Mouse (Mus musculus): ENCODE results near the gene Dusp11.
A peak's percentile ranks its signal among the peaks of the same experiment; 100 is the strongest.
"Not testable (repeated sequence)": the region's sequence is repeated elsewhere in the genome, so short reads cannot be mapped to it uniquely, and the experiment has no call there.

Gene Dusp11

DNA sequence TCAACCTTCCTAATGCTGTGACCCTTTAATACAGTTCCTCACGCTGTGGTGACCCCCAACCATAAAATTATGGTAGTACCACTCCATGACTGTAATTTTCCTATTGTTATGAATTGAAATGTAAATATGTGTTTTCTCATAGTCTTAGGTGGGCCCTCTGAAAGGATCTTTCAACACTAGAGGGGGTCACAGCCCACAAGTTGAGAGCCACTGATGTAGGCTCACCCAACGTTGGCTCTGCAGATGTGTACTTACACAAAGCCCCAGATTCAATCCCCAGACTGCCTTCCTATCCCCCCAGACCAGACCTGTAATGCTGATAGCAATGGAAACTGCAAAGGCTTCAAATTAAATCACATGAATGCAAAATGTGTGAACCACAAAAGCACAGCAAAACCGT is 25.8 kb downstream of the Dusp11 start:
- DNase-seq: no peak

DNA sequence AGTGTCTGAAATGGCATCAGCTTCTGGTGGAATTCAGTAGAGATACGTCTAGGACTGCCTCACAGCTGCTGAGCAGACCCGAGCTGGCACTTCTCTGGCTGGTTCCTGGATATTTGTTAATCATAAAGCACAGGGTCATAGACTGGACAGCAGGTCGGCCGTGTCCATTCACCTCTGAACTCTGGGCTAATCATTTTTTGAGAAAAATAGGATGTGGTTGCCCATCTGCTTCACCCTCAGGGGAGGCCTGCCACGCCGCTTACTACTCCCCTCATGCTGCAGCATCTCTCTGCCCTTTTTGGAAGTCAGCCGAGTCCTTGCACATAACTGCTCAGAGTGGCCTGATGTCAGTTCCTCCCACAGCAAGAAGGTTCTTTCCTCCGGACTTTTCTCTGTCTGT is 27.4 kb downstream of the Dusp11 start:
- no peak for DNase-seq

DNA sequence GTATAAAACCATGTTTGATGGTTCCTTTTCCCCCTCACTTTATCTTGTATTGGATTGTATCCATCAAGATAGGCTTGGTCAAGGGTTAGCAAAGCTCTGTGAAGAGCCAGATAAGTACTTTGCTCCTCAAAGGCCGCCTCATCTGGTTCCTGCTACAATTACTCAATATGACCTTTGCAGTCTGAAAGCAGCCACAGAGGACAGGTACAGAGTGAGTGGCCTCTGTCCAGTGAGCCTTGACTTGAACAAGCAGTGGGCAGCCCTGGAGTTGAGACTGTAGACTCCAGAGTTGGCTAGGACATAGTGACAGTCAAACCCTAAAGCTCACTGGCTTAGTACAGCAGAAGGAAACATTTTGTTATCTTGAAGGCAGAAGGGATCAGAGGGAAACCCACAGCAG is 32.2 kb downstream of the Dusp11 start:
- no peak for DNase-seq

DNA sequence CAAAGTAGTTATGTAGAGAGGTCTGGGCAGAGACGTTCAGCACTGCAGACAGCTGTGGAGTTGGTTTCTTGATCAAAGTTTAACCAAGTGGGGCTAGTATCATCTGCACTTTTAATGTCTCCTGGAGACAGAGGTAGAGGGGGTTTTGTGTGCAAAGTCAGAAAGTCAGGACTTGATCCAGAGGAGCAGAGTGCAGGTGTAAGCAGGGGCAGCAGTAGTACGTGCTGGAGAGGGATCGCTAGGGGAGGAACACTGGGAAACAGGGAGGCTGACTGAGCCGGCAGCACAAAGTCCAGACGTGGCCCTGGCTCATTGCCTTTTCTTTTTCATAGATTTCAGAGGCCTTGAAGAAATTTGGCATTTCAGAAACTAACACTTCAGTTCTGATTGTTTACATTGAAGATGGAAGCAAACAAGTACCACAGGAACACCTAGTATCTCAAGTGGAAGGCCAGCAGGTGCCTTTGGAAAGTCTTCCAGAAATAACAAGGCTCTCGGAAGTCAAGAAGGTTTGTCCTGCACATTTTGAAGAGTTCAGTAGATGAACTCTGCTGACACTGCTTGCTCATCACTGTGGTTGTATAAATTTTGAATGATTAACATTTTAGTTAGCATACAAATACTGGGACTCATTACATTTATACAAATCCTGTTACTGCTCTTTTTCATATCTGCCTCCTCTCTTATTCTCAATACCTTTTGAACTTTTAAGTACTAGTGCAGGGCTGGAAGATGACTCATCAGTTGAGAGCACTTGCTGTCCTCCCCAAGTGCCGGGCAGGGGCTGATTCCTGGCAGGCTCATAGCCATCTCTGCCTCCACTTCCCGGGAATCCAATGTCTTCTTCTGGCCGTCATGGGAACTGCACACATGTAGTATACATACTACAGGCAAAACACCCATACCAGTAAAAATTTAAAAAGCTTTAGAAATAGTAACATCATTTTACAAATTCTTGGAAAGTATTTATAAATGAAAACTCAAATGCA is 33.7 kb downstream of the Dusp11 start:
- DNase-seq: no peak

DNA sequence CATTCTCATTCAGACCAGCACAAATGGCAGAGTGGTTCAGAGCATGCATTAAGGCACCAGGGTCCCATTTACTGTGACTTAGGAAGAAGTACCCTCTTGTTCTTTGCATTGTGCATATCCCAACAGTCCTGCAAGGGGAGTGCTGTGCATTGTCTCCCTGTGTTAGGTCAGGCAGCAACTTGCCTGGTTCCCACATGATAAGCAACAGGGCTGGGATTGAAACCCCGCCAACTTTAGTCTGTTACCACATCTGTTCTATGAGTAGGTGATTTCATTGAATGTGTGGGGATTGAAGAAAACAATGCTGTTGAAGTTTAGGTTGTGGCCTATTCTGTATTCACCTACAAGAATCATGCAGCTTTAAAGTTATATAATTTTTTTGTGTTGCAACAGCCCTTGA is 34.8 kb downstream of the Dusp11 start:
- no peak for DNase-seq

DNA sequence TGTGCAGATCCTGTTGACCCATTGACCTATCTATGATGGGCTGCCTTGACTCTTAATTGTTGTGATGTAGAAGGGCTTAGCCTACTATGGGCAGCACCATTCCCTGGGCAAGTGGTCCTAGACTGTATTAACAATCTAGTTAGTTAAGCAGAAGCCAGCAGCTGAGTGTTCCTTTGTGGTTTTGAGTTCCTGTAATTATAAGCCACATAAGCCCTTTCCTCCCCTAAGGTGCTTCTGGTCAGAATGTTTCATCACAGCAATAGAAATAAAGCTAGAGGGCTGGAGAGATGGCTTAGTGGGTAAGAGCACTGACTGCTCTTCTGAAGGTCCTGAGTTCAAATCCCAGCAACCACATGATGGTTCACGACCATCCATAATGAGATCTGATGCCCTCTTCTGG is 37.8 kb downstream of the Dusp11 start:
- DNase-seq: no peak

DNA sequence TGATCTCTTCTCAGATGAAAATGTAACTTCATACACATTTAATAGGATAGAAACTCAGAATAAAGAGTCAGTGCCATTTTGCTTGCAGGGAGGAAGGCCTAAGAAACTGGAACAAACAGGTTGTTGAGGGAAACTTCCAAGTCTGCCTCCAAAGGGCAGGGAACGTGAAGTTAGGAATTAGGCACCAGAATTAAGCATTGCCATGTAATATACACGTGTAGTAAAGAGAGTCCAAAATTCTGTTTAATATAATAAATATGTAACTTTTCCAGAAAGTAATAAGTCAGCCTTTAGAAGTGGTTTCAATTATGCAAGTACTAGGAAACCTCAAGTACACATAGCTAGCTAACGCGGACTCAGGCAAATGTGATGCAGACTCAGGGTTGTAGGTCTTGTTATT is 42.1 kb downstream of the Dusp11 start:
- no peak for DNase-seq

DNA sequence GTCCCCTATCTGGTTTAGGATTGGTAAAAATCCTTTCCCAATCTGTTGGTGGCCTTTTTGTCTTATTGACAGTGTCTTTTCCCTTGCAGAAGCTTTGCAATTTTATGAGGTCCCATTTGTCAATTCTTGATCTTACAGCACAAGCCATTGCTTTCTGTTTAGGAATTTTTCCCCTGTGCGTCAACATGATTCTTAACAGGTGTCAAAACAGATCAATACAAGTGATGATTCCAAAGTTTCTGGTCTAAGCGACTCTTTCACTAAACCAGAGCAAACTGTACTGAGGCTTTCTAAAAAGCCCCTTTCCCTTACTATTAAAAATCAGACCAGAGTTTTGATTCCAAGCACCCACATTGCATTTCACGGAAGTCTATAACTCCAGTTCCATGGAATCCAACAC is 43.1 kb downstream of the Dusp11 start:
- DNase-seq: not testable (repeated sequence)

DNA sequence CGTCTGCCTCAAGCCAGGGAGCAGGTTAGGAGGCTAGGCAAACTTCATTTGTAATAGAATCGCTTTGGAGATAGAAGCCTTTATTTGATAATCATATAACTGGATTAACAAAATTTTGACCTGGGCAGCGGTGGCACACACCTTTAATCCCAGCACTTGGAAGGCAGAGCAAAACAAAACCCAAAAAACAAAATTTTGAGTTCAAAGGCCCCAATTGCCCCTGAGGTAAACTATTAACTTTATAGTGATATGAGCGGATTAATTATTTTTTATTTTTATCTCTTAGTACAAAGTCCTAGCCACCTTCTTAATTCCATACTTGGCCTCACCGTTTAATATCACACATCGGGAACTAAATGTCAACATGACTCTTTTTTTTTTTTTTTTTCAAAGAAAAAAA is 44.9 kb downstream of the Dusp11 start:
- DNase-seq: no peak

DNA sequence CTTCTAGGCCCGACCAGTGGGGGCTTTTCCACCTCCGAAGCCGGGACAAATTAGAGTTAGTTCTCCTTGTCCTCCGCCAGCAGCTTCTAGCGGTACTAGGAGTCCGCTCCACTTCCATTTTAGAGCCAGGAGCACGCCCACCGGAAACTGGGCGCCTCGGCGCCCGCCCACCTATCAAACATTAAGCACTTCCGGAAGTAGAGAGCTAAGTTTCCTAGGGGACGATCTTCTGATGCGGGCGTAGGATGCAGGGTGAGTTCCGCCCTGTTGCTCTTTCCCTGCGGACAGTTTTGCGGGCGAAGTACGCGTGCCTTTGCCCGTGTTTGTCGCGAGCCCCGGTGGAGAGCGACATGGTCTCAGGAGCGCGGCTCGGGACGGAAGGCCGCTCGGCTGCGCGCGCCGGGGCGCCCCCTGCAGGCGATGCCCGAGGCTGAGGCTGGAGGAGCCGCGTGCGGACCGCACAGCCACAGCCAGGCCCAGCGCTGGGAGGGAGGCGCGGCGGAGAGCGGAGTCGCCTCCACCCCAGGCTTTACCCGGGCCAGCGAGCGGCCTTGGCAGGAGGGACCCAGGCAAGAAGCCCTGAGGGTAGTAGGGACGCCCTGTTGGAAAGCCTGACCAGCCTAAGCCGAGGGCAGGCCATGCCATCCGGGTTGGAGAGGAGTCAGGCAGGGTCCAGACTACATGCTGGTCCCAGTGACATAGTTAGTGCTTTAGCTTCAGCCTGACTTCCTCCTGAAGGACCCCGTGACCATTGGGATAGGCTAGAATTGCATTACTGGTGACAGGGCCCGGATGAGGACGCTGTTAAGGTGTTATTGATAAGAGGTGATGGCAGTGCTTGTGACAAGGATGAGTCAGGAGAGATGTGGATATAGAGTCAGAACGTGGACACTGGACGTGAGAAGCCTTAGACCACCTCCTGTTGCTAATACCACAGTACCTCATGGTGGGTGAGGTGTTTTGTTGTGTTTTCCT is 45.6 kb downstream of the Dusp11 start, which contains the start of gene Nat8f1:
Nat8f1 (minus strand) TSS at position 149 of the 975 bp plus-strand sequence.
- peak; percentile 88 for DNase-seq

DNA sequence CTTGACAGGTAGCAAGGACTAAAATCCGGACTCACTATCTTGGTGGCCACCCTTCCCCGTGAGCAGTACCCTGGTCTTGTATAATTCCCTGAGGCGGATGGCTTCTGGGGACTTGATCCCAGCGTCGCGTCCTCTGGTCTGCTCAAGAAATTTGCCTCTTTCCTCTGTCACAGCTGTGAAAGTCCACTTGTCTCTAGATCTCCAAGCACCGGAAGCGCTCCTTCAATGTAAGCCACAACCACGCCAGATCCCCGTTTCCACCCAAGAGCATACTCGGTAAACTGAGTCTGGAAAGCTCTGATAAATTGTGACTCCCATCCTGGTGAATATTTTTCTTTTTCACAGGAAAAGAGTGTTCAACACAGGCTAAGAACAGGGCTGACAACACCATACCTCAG is 46.3 kb downstream of the Dusp11 start:
- DNase-seq: no peak

DNA sequence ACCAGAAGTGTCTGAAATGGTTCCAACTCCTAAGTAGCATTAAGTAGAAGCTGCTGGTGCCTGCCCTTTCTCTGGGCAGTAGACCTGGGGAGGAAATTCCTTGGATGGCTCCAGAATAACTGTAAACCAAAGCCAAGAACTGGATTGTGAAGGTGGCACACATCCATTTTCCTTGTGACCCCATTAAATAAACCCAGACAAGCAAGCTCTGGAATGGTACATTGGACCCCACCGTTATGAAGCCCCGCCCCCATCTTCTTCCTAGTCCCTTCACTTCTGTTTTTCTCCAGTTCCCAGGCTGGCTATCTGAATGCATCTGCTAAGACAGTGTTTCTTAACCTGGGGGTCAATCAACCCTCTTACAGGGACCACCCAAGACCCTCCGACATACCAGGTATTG is 49.9 kb downstream of the Dusp11 start, which contains the start of gene Tprkb:
Tprkb (plus strand) TSS at position 279 of the 400 bp plus-strand sequence.
- DNase-seq: no peak

DNA sequence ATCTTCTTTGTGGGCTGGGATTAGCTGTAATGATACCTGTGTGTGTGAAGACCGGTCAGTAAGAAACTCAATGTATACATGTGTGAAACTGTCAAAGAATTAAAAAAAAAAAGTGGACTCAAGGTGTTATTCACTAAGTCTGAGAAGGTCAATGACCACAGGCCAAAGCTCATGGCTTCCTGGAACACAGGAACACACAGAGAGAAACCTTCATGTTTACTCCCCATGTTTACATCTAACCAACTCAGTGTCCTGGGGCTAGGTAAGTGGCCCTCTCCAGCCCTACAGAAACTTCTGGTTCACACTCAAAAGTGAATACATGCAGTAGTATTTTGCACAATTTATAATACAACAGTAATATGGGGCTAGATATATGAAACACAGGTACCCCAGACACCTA is 51.8 kb downstream of the Dusp11 start:
- no peak for DNase-seq

DNA sequence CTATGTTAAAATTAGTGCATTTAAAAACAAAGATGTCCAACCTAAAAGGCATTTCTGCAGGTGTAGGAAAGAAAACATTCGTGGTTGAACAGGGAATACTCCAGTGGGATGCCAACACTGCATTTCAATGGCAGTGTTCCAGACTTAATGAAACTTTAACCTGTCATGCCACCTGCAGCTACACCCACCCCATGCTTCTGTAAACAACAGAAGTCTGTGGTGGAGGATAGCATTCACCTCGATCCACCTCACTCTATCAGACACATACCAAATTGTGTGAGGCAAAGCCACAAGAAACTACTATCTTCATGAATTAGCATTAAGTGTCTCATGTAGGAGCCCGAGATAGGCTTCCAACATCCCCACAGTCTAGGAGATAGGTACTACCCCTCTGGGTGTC is 53.1 kb downstream of the Dusp11 start:
- no peak for DNase-seq

DNA sequence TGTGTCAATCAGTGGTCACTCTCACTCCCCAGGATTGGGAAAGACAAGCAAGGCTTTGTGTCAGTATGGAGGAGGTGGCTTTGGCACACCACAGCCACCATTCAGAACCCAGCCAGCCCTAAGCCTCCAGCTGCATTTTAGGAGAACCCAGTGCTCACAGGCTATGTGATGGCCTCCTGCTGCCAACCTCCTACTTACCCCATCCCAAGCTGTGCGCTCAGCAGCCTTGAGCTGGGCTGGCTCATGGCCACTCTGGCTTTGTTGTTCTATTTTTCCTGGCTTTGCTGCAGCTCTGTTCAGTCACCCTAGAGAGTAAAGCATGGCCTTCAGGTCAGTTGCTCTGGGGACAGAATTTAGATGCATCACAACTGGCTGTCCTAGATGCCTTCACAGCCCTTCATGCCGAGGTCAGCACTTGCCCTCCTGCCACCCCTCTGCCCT is 54.5 kb downstream of the Dusp11 start:
- DNase-seq: peak; percentile 66

DNA sequence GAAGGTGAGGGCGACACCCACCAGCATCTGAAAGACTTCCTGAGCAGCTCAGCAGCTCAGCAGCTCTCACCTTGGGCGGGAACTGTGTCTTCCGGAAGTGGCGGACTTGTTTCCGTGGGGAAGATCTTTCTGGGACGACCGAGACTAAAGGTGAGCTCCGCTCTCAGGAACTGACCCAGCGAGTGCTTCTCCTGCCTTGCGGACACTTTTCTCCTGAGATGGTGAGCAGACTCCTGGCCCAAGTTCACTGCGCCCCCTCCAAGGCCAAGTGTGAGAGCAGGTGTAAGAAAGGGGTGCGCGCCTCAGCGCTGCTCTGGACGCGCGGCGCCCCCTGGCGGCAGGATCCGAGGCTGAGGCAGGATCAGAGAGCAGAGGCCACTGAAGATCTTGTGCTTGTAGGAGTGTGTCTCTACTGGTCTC is 56.8 kb downstream of the Dusp11 start, which contains the start of gene Nat8f4:
Nat8f4 (minus strand) TSS at position 243 of the 420 bp plus-strand sequence.
- DNase-seq: peak; percentile 82

DNA sequence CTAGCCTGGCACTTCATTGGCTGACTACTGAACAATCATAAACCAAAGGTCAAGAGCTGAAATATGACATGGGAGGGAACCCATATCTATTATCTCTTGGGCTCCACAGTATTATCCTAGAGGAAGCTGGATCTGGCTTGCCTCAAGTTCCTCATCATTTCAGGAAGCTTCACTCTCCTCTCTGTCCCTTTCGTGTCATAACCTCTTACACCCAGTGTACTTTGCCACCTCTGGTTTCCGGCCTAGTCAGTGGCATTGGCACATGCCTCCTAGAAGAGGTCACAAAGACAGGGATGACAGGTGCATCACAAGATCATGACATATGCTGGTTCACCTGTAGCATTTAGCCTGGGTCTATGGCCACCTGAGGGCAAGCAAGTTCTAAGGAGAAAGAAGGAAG is 59.2 kb downstream of the Dusp11 start:
- DNase-seq: no peak

DNA sequence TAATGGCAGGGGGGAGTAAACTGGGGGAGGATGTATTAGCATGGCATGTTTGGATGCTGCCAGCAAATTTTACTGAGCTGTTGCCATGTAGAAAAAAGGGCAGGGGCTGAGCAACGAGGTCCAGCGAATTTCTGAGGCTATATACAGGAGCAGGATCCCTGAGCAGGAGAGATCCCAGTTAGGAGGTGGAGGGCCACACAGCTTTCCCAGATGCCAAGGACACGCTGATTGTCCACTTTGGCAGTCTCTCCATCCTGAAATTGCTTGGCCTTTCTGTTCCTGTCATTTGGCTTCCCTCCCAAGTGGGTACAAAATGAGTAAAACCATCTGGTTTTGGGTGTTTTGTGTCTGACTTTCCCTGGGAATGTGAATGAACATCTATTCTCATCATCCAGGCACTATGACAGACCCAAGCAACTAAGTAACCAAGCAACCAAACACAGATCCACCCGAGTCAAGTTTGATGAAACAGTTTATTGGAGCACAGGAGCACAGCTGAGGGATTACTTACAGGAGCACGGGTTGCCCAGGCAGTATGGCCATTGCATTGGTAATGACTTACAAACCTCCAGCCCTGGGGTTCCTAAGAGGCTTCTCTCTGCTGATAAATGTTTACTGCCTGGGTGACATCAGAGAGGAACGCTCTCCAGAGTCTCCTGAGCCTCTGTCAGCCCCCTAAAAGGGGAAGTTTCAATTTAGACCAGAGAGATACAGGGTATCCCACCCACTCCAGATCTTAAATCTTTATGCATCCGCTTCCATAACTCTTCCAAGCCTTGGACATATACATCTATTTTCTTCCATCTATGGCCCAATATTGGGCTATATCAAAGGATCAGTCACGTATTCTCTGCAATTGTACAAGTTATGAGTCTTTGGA is 62.6 kb downstream of the Dusp11 start:
- DNase-seq: not testable (repeated sequence)

DNA sequence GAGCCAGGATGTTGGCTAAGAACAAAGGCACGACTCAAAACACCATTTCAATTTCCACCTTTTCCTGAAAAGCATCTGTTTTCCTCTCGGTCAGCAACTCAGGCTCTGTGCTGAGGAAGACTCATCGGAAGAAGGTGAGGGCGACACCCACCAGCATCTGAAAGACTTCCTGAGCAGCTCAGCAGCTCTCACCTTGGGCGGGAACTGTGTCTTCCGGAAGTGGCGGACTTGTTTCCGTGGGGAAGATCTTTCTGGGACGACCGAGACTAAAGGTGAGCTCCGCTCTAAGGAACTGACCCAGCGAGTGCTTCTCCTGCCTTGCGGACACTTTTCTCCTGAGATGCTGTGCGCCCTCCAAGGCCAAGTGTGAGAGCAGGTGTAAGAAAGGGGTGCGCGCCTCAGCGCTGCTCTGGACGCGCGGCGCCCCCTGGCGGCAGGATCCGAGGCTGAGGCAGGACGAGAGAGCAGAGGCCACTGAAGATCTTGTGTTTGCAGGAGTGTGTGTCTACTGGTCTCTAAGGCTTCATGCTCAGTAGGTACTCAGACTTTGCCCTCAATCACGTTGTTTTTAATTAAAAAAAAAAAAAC is 66.3 kb downstream of the Dusp11 start:
- peak; percentile 39 for DNase-seq
